Mouse (Mus musculus) lung, postnatal 36 days (tissue): ENCODE measurements around the gene Capza1.

ENCODE experiments used
- DNase-seq: peaks from one replicate; pipeline ENCODE4 v3.0.0; 2022; ENCODE audit warnings: mixed read lengths

Gene Capza1

DNA sequence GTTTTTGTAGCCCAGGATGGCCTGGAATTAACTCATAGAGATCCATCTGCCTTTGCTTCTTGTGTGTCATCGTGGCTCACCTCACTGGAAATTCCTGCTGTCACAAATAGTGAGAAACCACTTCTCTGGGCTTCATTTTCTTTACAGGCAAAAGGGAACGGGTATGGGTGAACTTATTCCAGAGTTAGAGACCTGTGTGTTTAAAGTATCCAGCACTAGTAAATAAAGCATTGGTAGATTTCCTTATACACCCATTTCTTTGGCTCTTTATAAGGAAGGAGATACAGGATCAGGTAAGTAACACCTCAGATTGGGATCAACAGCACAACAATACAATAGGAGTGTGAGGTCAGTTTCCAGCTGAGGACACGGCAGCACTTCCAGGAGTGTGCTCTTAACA lies 76.2 kb downstream of the Capza1 start, which contains the start of gene Rhoc:
Gene Rhoc (plus strand): TSS at position 301 of the 400 bp plus-strand sequence.
- DNase-seq: no peak

DNA sequence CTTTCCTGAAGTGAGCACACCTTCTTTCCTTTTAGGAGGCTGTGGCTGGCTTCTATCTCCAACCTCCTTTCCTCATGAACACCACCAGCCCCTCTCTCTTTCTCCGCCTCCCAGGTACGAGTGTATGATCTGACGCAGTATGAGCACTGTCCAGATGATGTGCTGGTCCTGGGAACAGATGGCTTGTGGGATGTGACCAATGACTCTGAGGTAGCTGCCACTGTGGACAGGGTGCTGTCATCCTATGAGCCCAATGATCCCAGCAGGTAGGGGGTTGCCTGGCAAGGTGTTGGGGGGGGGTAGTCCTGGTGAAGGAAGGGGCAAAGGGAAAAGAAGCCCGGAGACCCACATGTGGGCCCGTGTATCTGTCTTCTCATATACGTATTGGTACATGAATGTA lies 79.0 kb downstream of the Capza1 start:
- DNase-seq: no peak

DNA sequence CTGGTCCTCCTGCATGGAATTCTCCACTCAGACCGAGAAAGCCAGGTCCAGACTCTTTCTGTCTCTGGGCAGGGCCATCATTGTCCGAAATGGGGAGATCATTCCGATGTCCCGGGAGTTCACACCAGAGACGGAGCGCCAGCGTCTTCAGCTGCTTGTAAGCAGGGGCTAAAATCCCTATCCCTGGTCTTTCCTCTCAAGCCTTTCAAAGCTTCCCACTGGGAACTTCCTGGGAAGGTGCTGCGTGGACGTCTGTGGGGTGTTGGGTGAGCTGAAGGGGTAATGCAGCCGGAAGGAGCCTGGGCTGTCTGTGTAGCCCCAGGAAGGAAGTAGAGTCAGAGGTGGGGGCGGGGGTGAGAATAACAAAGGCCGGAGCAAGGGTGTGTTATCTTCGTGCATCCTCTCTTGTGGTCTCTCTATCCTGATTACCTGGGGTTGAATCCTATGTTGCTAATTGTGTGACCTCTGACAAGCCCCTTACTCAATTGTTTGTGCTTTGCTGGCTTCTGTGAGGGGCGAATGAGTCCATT lies 80.3 kb downstream of the Capza1 start:
- peak; percentile 41 for DNase-seq

DNA sequence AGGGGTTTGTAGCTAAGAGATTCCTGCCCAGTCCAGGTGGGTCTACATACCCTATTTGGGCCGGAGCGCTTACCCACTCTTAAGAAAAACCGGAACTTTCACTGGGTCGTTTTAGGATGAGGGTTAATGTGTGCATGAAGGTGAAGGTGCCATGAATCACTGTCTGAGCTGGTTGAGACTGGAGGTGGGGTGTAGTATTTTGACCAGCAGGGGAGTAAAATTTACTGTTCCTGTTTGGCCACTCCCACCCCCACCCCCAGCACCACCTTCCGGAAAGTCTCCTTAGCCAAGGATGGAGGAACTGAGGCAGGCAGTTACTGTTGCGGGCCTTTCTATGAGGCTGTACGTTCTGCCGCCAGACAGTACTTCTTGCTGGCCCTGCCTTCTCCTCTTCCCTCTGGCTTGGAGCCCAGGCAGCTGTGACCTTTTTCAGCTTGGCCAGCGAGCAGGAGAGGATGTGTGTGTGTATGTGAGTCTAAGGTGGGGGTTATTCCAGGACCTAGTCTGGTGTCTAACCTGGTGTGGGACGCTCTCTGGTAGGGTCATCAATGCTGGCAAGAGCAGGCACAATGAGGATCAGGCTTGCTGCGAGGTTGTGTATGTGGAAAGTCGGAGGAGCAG lies 82.1 kb downstream of the Capza1 start:
- peak; percentile 54 for DNase-seq

DNA sequence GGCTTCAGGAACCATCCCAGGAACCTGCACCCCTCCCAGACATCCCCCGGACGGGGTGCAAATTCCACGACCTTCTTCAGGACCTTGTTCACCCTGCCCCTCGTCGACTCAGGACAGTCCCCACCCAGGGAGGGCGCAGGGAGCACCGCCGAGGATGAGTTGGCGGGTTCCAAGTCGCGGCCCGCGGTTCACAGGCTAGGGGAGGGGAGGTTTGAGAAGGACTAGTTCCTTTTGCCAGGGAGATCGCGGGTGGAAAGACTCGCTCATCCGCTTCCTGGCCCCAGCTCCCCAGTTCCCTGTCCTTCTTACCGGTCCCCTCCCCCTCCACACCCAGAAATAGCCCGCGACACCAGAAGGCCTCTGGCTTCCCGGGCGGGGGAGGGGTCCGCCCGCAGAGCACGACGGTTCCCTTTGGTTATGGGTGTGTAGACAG lies 82.8 kb downstream of the Capza1 start, which contains the start of gene Fam19a3:
Gene Fam19a3 (minus strand): TSS at position 370 of the 433 bp plus-strand sequence.
- peak; percentile 54 for DNase-seq

DNA sequence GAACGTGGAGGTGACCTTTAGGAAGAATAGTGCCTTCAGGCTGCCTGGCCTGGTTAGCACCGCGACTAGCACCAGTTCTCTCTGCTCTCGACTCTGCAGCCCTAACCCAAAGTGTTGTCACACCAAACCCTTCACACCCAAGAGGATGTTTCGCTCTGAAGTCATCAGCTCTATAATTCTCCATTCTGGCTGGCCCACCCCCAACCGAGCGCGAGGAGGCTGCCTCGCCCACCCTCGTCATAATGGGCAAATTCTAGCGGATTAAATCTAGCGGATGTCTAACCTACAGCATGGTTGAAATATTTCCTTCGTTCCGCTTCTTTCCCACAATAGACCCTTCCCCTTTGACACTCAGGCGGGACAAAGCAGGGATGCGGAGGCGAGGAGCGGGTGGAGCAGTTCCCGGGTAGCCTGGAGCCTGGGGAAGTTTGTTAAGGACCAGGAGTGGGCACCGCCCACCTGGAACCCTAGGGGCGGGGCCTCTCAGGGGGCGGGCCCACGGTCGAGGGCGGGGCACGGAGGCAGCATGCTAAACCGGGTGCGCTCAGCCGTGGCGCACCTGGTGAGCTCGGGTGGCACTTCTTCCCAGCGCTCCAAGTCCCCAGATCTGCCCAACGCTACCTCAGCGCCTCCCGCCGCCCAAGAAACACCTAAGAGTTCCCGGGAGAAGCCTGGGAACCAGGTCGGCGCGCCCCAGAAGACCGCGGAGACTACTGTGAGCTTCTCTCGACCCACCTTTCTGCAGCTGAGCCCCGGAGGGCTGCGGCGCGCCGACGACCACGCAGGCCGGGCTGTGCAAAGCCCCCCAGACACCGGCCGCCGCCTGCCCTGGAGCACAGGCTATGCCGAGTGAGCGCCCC lies 83.5 kb downstream of the Capza1 start, which contains the start of gene Ppm1j:
Gene Ppm1j (plus strand): TSS at position 496 of the 860 bp plus-strand sequence.
- peak; percentile 88 for DNase-seq

DNA sequence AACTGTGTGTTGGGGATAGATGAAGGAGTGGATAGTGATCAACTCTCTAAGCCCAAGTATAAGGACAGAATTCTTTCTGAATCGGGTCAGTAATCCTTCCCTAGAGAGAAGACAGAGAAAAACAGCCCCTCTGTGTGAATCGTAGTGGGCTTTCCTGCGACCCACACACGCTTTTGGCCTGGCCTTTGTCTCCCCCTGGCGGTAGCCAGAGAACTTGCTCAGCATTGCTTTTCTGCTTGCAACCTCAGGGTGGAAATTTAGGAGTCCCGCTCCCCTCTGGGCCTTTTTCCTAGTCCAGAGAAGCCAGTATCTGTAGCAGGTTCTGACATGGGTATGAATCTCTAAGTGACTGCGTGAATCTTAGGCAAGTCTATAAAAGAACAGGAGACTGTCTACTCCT lies 84.4 kb downstream of the Capza1 start:
- peak; percentile 50 for DNase-seq

- DNase-seq: no peak
These were observed 87.0 kb downstream of the Capza1 start for GRCm38 (mm10) chr3:104777342-104777741.

DNA sequence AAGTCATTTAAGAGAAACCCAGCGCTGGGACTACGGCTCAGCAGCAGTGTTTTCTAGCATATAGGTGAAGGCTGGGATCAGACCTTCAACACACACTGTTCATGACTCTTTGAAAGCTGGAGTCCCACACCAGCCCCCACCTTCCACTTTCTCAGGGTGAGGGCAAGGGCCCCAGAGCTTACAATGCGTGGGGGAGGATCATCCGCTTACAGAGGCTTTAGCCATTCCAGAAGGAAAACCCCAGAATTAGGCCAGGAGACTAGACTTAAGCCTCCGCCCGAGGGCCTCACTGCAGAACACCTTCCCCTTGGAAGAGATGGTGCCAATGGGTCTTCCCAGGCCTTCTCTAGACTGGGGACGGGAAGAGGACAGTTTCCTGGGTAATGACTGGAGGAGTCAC lies 91.0 kb downstream of the Capza1 start:
- DNase-seq: no peak
